Mouse (Mus musculus) megakaryocyte, adult 5-6 weeks (primary cell): ENCODE data around the gene Gm20937. TPM values are rescaled to one million over a fixed set of nuclear protein-coding genes. Genes with fewer than 3 reads are reported as not detected.
"Not testable (repeated sequence)": the region's sequence is repeated elsewhere in the genome, so short reads cannot be mapped to it uniquely, and the experiment has no call there.

Experiments used
- ATAC-seq: 2 replicates; pipeline ENCODE4 v1.8.0; 2016; ENCODE audit warnings: mild to moderate bottlenecking, inconsistent platforms; ENCODE audit not compliant: poor library complexity, severe bottlenecking
- total RNA-seq, 2 experiments: library from RNA; stranded (forward) in 1 of 2; stranded (reverse) in 1 of 2; fragments of 153-499, 151-499 nt in 1 of 2; fragments of 221-1000, 200-1000 nt in 1 of 2; gene quantifications; 2 replicates each; pipeline versions ENCODE4 v1.2.3 to v1.2.4; 2015 to 2017

The Gm20937 gene
- total RNA-seq (2015), result not detected in 2 replicates
- total RNA-seq (2017), result not detected in 2 replicates

DNA sequence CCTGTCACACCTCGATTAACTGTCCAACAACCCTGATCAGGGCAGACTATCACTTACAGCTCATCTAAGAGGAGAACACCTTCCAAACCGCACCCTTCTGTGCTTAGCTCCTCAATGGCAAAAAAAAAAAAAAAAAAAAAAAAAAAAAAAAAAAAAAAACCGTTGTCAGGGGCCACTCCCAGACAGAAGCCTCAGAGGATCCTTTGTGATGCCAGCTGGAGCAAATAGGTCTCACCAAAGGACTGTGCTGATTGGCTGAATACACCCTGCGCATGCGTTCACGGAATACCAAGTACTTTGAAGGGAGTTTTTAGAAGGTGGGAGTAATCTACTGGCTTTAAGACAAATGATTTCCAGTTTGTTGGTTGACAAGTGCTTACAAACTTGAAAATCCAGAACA lies at the start of gene Gm20937:
TSS of gene Gm20937 (minus strand) at position 101 of the 400 bp plus-strand sequence.
- ATAC-seq, result not testable (repeated sequence)

Other genes with a start within 250 kb of the Gm20937 start
- gene Gm20816, start 243.1 kb upstream of the Gm20937 start, total RNA-seq (2015), result not detected in 2 replicates
- gene Gm20816, start 243.1 kb upstream of the Gm20937 start, total RNA-seq (2017), result not detected in 2 replicates